Mouse (Mus musculus): ENCODE measurements at regions not wholly inside any gene's neighbourhood (a gene's known extent, or its start where the extent isn't known, plus 50 kb on each side); places are given as distances from the start of the nearest gene placed in this dataset.

- in situ Hi-C loops (cut with MboI, MseI), result no loop called here
These were observed 85.0 kb upstream of the Serbp1 start for GRCm38 (mm10) chr6:67152845-67153468.

- in situ Hi-C loops (cut with MboI, MseI), result no loop called here
These were observed 86.5 kb upstream of the Serbp1 start for GRCm38 (mm10) chr6:67151515-67151914.

GRCm38 (mm10) chr6:67149425-67149824, 88.6 kb upstream of the Serbp1 start:
- in situ Hi-C loops (cut with MboI, MseI), result no loop called here

- in situ Hi-C loops (cut with MboI, MseI), result no loop called here
These were observed 91.3 kb upstream of the Serbp1 start for GRCm38 (mm10) chr6:67146708-67147107.

GRCm38 (mm10) chr6:67145969-67146368, 92.0 kb upstream of the Serbp1 start:
- in situ Hi-C loops (cut with MboI, MseI), result no loop called here

- in situ Hi-C loops (cut with MboI, MseI), result no loop called here
These were observed 92.8 kb upstream of the Serbp1 start for GRCm38 (mm10) chr6:67144946-67145716.

GRCm38 (mm10) chr6:67142179-67142578, 95.8 kb upstream of the Serbp1 start:
- in situ Hi-C loops (cut with MboI, MseI), result no loop called here

GRCm38 (mm10) chr6:67140645-67141250, 97.2 kb upstream of the Serbp1 start:
- in situ Hi-C loops (cut with MboI, MseI), result no loop called here

- in situ Hi-C loops (cut with MboI, MseI), result no loop called here
These were observed 99.0 kb upstream of the Serbp1 start for GRCm38 (mm10) chr6:67139012-67139375.

GRCm38 (mm10) chr6:67138302-67139011, 99.5 kb upstream of the Serbp1 start:
- in situ Hi-C loops (cut with MboI, MseI), result no loop called here

GRCm38 (mm10) chr6:67137482-67137881, 100.2 kb upstream of the Gadd45a start:
- in situ Hi-C loops (cut with MboI, MseI), result no loop called here

- in situ Hi-C loops (cut with MboI, MseI), result no loop called here
These were observed 97.7 kb upstream of the Gadd45a start for GRCm38 (mm10) chr6:67134915-67135314.

- in situ Hi-C loops (cut with MboI, MseI), result no loop called here
These were observed 93.5 kb upstream of the Gadd45a start for GRCm38 (mm10) chr6:67130540-67131301.

- in situ Hi-C loops (cut with MboI, MseI), result loop anchor here (5.0 kb wide), 1 partner anchor 102 kb away; no protein-coding TSS in a partner anchor
These were observed 92.4 kb upstream of the Gadd45a start for GRCm38 (mm10) chr6:67129626-67130025.

- in situ Hi-C loops (cut with MboI, MseI), result loop anchor here (5.0 kb wide), 1 partner anchor 101 kb away; no protein-coding TSS in a partner anchor
These were observed 91.5 kb upstream of the Gadd45a start for GRCm38 (mm10) chr6:67128503-67129463.

GRCm38 (mm10) chr6:67127727-67128126, 90.5 kb upstream of the Gadd45a start:
- in situ Hi-C loops (cut with MboI, MseI), result loop anchor here (5.0 kb wide), 1 partner anchor 100 kb away; no protein-coding TSS in a partner anchor

GRCm38 (mm10) chr6:67125715-67126312, 88.6 kb upstream of the Gadd45a start:
- in situ Hi-C loops (cut with MboI, MseI), result loop anchor here (5.0 kb wide), 1 partner anchor 99 kb away; no protein-coding TSS in a partner anchor

- in situ Hi-C loops (cut with MboI, MseI), result no loop called here
These were observed 86.8 kb upstream of the Gadd45a start for GRCm38 (mm10) chr6:67124089-67124488.

GRCm38 (mm10) chr6:67123071-67123470, 85.8 kb upstream of the Gadd45a start:
- in situ Hi-C loops (cut with MboI, MseI), result no loop called here

- in situ Hi-C loops (cut with MboI, MseI), result no loop called here
These were observed 79.0 kb upstream of the Gadd45a start for GRCm38 (mm10) chr6:67116306-67116705.
